Mouse (Mus musculus) stomach, embryonic 16.5 days (tissue): ENCODE data around the gene Tuba1b. TPM values are rescaled to one million over a fixed set of nuclear protein-coding genes. Genes with fewer than 3 reads are reported as not detected.
"Not testable (repeated sequence)": the region's sequence is repeated elsewhere in the genome, so short reads cannot be mapped to it uniquely, and the experiment has no call there.

ENCODE experiments used
- ATAC-seq: fragments of 200-750 bp; cut with Nextera tagmentation; 2 replicates; pipeline ENCODE4 v1.8.0; 2017; ENCODE audit warnings: moderate number of reproducible peaks, moderate TSS enrichment; ENCODE audit not compliant: insufficient read depth, low FRiP score
- H3K27ac ChIP-seq: fragments of 300-500 bp; sonication (generic); 2 replicates; pipeline ENCODE4 v1.5.1; 2014; ENCODE audit warnings: low read length
- H3K27me3 ChIP-seq: fragments of 300-500 bp; sonication (generic); 2 replicates; pipeline ENCODE4 v1.6.1; 2014; ENCODE audit warnings: low read length, control low read depth, mixed read lengths; ENCODE audit not compliant: control insufficient read depth, insufficient read depth
- H3K36me3 ChIP-seq: fragments of 300-500 bp; sonication (generic); 2 replicates; pipeline ENCODE4 v1.6.1; 2014; ENCODE audit warnings: low read length; ENCODE audit not compliant: control insufficient read depth, insufficient read depth
- H3K4me1 ChIP-seq: fragments of 300-500 bp; sonication (generic); 2 replicates; pipeline ENCODE4 v1.6.1; 2014; ENCODE audit warnings: low read length, control low read depth, mixed read lengths; ENCODE audit not compliant: control insufficient read depth, insufficient read depth
- H3K4me2 ChIP-seq: fragments of 300-500 bp; sonication (generic); 2 replicates; pipeline ENCODE4 v1.6.1; 2014; ENCODE audit warnings: low read depth, low read length, mixed read lengths
- H3K4me3 ChIP-seq: fragments of 300-500 bp; sonication (generic); replicated peaks from 2 replicates; pipeline ENCODE4 v1.5.1; 2014; ENCODE audit warnings: mild to moderate bottlenecking, low read length
- H3K9ac ChIP-seq: fragments of 300-500 bp; sonication (generic); 2 replicates; pipeline ENCODE4 v1.6.1; 2014; ENCODE audit warnings: low read length
- H3K9me3 ChIP-seq: fragments of 300-500 bp; sonication (generic); replicated peaks from 2 replicates; pipeline ENCODE4 v1.6.1; 2016; ENCODE audit warnings: low read length, control low read depth; ENCODE audit not compliant: control insufficient read depth
- WGBS: fragments of 180-500 bp; shearing (Covaris S2); extraction: QIAGEN DNeasy Blood & Tissue Kit; methylation state at CpG from one replicate; pipeline ENCODE4 v1.1.7; 2014; 5-methylcytosine and 5-hydroxymethylcytosine counted together
- polyA plus RNA-seq: library from polyadenylated mRNA; unstranded; fragments of >200 nt; fragmentation: Nextera tagmentation; extraction: Ambion mirVana; gene quantifications from 2 replicates; pipeline ENCODE4 v1.2.1, GENCODE M21; 2015

Gene Tuba1b
- polyA plus RNA-seq, 1 experiment from 2014 or later, result 1,202 TPM

DNA sequence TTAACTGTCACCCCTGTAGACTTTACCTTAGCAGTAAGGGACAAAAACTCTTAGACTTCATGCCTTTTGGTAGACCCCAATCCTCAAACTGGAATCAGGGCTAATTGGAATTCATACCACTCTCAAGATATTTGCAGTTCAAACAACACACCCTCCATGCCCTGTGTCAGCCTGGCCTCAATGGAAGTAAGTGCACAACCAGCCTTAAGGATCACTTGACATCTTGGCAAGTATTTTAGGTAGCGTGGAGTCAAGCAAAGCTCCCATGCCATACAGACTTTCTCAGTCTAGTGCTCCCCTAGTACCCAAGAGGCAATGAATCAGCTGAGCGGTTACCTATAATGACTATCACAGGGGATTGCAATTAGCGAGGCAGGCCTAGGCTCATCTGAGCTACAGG lies 3.4 kb downstream of the Tuba1b start:
- Histone ChIP-seq H3K9ac (no peak overlapping the region), H3K36me3 (0 out of 2 replicates have a peak, but pooled peaks cover 6% of the 10 kb centered on the region), H3K27me3 (no peaks in the 10 kb centered on the region), H3K4me2 (no peak overlapping the region), H3K4me3 (no peak overlapping the region), H3K4me1 (peaks cover 8% of the 10 kb centered on the region), H3K9me3 (no peaks in the 10 kb centered on the region), H3K27ac (no peak overlapping the region)
- 77% methylated on average over 3 of the region's 3 CpGs for WGBS
- no peak for ATAC-seq

DNA sequence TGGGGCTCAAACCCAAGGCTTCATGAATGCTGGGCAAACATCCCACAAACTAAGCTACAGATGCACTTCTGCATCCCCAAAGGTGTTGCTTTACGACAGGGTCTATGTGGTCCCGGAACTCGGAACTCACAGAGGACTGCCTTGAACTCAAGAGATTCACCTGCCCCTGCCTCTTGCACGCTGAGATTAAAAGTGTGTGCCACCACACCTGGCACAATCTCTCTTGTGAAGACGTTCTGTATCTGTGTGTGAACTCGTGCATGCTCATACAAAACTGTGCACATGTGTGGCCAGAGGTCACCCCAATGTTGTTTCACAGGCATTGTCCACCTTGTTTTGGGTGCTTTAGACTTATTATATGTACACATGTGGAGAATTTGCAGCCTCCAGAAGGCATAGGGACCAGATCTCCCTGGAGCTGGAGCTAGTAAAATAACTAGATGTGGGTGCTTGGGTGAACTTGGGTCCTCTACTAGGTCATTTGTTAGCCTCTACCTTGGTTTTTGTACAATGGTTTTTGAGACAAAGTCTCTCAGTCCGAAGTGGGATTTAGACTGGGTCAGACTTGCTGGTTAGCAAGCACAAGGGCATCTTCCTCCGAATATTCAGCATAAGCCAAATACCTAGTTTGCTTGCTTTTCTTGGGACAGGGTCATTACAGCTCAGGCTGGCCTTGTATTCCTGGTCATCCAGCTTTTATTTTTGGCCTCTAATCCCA lies 4.2 kb downstream of the Tuba1b start:
- Histone ChIP-seq H3K9ac (no peak overlapping the region), H3K4me1 (peaks cover 2% of the 10 kb centered on the region), H3K27me3 (no peaks in the 10 kb centered on the region), H3K4me2 (no peak overlapping the region), H3K27ac (no peak overlapping the region; the same call in 1 of the 2 replicates), H3K36me3 (0 out of 2 replicates have a peak, but pooled peaks cover 6% of the 10 kb centered on the region), H3K4me3 (no peak overlapping the region), H3K9me3 (no peaks in the 10 kb centered on the region)
- 43% methylated on average over 8 of the region's 8 CpGs for WGBS
- no peak for ATAC-seq

DNA sequence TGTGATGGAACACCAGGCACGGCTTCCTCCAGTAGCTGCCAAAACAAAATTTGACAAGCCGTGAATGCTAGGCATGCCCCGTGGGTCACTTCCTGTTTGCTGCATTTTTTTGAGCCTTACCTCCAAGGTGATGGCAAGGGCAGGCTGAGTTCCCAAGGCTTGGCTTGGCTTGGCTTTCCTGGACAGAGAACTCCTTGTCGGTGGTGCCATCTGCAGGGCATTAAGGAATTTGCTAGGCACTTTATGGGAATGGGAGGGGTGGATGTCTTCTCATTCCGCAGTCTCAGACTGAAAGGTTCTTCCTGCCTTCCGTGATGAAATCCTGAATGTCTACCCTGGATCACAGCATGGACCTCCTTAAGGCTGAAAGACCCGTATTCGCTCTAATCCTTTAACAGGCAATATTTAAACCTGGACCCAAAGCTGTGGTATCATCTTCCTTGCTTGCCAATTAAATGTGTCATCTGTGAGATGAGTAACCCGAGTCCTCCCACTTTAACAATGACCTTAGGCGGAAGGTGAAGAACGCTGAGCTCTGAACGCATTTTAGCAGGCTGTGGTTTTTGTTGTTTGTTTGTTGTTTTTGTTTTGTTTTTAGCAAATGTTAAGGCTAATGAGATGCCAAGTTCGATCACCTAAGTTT lies 5.6 kb downstream of the Tuba1b start:
- 14% methylated on average over 13 of the region's 13 CpGs for WGBS
- Histone ChIP-seq H3K27me3 (no peaks in the 10 kb centered on the region), H3K4me1 (no peaks in the 10 kb centered on the region; the same call in 1 of the 2 replicates), H3K9ac (no peak overlapping the region; the same call in 1 of the 2 replicates), H3K4me3 (no peak overlapping the region), H3K27ac (no peak overlapping the region), H3K9me3 (no peaks in the 10 kb centered on the region), H3K36me3 (0 out of 2 replicates have a peak, but pooled peaks cover 6% of the 10 kb centered on the region), H3K4me2 (peak overlapping the region; percentile 32; the same call in 1 of the 2 replicates)
- peak; percentile 71; the same call in 1 of the 2 replicates for ATAC-seq

DNA sequence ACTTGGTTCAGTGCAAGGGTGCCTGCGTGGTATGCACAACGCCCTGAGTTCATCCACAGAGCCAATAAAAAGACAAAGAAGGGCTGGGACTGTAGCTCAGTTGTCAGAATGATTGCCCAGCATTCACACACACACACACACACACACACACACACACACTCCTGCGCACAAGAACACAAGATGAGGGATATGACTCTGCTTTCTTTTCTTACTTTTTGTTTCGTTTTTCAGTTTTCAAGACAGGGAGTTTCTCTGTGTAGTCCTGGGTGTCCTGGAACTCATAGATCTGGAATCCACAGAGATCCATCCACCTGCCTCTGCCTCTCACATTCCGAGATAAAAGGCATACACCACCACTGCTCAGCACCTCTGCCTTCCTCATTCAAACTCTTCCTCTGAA lies 6.8 kb downstream of the Tuba1b start:
- Histone ChIP-seq H3K4me1 (no peaks in the 10 kb centered on the region), H3K36me3 (0 out of 2 replicates have a peak, but pooled peaks cover 6% of the 10 kb centered on the region), H3K27me3 (no peaks in the 10 kb centered on the region), H3K9ac (no peak overlapping the region), H3K9me3 (no peaks in the 10 kb centered on the region), H3K4me2 (no peak overlapping the region), H3K4me3 (no peak overlapping the region), H3K27ac (no peak overlapping the region)
- ATAC-seq, result no peak
- 72% methylated on average over 5 of the region's 5 CpGs for WGBS

DNA sequence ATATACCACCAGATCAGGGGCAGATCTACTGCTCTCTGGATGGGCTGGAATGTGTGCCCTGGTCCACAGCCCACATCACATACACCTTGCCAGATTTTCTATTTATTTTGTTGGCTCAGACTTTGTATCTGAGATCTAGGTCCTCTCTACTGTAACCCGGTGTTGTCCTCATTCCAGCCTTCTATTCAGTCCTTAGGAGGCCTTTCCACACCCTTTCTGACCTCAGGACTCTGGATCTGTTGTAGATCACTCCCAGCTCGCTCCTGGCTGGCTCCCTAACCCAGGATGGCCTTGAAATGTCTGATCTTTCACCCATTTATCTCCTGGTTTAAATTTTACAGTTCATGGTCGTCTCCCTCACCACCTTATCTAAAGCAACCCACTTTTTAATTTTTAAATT lies 9.7 kb downstream of the Tuba1b start:
- H3K9ac ChIP-seq, result no peak overlapping the region
- H3K4me1 ChIP-seq, result no peaks in the 10 kb centered on the region
- H3K4me2 ChIP-seq, result no peak overlapping the region
- H3K4me3 ChIP-seq, result no peak overlapping the region
- H3K27ac ChIP-seq, result no peak overlapping the region
- H3K9me3 ChIP-seq, result no peaks in the 10 kb centered on the region
- ATAC-seq, result no peak
- H3K36me3 ChIP-seq, result no peaks in the 10 kb centered on the region
- H3K27me3 ChIP-seq, result no peaks in the 10 kb centered on the region
- WGBS, result 59% methylated on average over 3 of the region's 3 CpGs

DNA sequence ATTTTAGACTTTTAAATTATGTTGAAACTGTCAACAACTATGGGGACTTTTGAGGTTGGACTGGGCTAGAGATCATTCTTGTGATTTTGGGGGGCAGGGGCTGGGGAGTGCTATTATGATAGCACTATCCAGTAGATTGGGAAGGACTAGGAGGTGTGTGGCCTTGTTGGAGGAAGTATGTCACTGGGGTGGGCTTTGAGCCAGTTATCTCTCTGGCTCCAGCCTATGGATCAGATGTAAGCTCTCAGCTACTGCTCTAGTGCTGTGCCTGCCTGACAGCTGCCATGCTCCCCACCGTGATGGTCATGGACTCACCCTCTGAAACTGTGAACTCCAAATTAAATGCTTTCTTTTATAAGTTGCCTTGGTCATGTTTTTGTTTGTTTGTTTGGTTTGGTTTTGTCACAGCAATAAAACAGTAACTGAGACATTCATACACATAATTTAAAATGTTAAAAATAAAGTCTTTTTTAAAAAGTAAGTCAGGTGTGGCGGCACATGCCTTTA lies 11.3 kb downstream of the Tuba1b start:
- Histone ChIP-seq H3K9me3 (no peaks in the 10 kb centered on the region), H3K27ac (no peak overlapping the region), H3K4me2 (no peak overlapping the region), H3K27me3 (no peaks in the 10 kb centered on the region), H3K4me3 (no peak overlapping the region), H3K4me1 (no peaks in the 10 kb centered on the region), H3K36me3 (no peaks in the 10 kb centered on the region), H3K9ac (no peak overlapping the region)
- 85% methylated on average over 2 of the region's 2 CpGs for WGBS
- no peak for ATAC-seq

DNA sequence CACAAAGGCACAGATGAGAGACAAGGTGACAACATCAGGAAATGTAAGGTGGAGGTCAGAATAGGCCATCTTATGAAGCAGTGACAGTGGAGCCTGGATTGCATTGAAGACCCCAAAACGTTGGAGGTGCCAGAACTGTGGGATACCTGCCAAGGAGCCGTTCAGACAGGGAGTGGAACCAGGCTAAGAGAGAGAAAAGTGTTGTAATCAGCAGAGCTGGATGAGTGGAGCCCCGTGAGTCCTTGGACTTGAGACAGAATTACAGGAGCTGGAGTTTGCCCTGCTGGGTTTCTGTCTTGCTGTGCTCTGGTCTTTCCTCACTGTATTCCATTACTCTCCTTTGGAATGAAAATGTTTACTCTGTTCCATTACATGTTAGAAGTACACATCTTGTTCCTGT lies 11.8 kb downstream of the Tuba1b start:
- WGBS, result 46% methylated on average over 3 of the region's 3 CpGs
- H3K36me3 ChIP-seq, result no peaks in the 10 kb centered on the region
- H3K4me2 ChIP-seq, result no peak overlapping the region
- no peak overlapping the region for H3K9ac ChIP-seq
- no peaks in the 10 kb centered on the region for H3K27me3 ChIP-seq
- H3K9me3 ChIP-seq, result no peaks in the 10 kb centered on the region
- peak overlapping the region; percentile 1; the same call in 1 of the 2 replicates for H3K27ac ChIP-seq
- H3K4me1 ChIP-seq, result no peaks in the 10 kb centered on the region
- no peak for ATAC-seq
- H3K4me3 ChIP-seq, result no peak overlapping the region

DNA sequence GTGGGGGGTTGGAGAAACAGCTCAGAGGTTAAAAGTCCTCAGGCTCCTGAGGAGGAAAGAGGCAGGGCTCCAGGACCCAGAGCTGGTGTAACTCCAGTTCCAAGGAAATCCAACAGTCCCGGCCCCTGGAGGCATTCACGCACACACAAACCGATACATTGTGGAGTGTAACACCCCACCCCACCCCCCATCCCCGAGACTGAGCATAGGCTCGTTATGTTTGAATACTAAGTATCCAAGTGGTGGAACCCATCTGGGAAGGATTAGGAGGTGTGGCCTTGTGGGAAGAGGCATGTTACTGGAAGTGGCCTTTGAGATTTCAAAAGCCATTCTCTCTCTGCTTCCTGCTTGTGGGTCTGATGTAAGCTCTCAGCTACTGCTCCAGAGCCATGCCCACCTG lies 12.9 kb downstream of the Tuba1b start:
- no peak overlapping the region for H3K4me3 ChIP-seq
- WGBS, result 89% methylated on average over 5 of the region's 5 CpGs
- H3K27me3 ChIP-seq, result no peaks in the 10 kb centered on the region
- H3K36me3 ChIP-seq, result no peaks in the 10 kb centered on the region
- no peak overlapping the region for H3K27ac ChIP-seq
- no peaks in the 10 kb centered on the region for H3K9me3 ChIP-seq
- H3K4me1 ChIP-seq, result peaks cover 4% of the 10 kb centered on the region
- no peak overlapping the region for H3K4me2 ChIP-seq
- ATAC-seq, result no peak
- no peak overlapping the region for H3K9ac ChIP-seq

DNA sequence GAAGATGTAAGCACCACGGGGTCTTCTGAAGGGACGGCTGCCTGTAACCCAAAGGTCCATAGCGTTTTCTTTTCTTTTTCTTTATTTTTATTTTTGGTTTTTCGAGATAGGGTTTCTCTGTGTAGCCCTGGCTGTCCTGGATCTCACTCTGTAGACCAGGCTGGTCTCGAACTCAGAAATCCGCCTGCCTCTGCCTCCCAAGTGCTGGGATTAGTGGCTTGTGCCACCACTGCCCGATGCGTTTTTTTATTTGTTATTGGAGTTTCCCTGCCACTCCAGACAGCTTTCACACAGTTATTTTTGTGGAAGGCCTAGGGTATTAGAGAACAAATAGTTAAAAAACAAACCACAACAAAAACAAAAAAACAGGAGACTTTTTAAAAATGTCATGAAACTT lies 15.9 kb downstream of the Tuba1b start:
- 19% methylated on average over 8 of the region's 8 CpGs for WGBS
- not testable (repeated sequence) for H3K4me1 ChIP-seq, H3K27me3 ChIP-seq, ATAC-seq, H3K9me3 ChIP-seq, H3K36me3 ChIP-seq
- Histone ChIP-seq H3K4me2 (peak overlapping the region; percentile 68), H3K4me3 (peak overlapping the region; percentile 75), H3K9ac (peak overlapping the region; percentile 70), H3K27ac (peak overlapping the region; percentile 81)
